Mouse (Mus musculus) lung, postnatal 0 days (tissue): ENCODE results near the gene Myzap.

Source experiments
- CTCF ChIP-seq: IDR thresholded peaks from 2 replicates; pipeline ENCODE4 v1.5.1; 2016; ENCODE audit warnings: antibody characterized with exemption, mild to moderate bottlenecking
- EP300 ChIP-seq: IDR thresholded peaks from 2 replicates; pipeline ENCODE4 v1.6.1; 2016; ENCODE audit warnings: antibody characterized with exemption, mild to moderate bottlenecking, control low read depth

- TF ChIP-seq CTCF (peak; percentile 17; the same call in 1 of the 2 replicates), EP300 (peak; percentile 10; the same call in 1 of the 2 replicates)
Observed at GRCm38 (mm10) chr9:71567391-71567790, 24.8 kb downstream of the Myzap start.
